Comparison of ENCODE assay signal across 28 mouse cellular contexts in genomic region chr13:111431174-111431573, GRCm38 (mm10). TPM values are rescaled to one million over a fixed set of nuclear protein-coding genes. Genes with fewer than 3 reads are reported as not detected.
DNase-seq lines count a peak whose midpoint lies in the region; ATAC-seq and TF ChIP-seq lines count a peak whose summit lies in the region.
"Had no signal": no experiment of that assay in that cellular context is flagged by ENCODE, and none has a peak within 500 bp of the region (broad histone marks: within the 10 kb centered on the region; RNA-seq: fewer than 3 reads in every experiment).

No protein-coding gene starts in this region.

- H3K4me2 ChIP-seq in kidney, embryonic 14.5 days (replicated peaks; ENCODE audit: low read depth, low read length) = no peak overlapping the region
- H3K4me2 ChIP-seq in midbrain, embryonic 14.5 days (ENCODE audit: low read length) = no peak overlapping the region
- H3K4me2 ChIP-seq: heart, embryonic 13.5 days; hindbrain, embryonic 14.5 days; limb, embryonic 13.5 days; midbrain, embryonic 13.5 days; neural tube, embryonic 12.5 days had no signal

- H3K36me3 ChIP-seq in kidney, embryonic 14.5 days (ENCODE audit: control insufficient read depth, insufficient read depth, low read length) = peaks cover 44% of the 10 kb centered on the region
- peaks cover 39% of the 10 kb centered on the region for H3K36me3 ChIP-seq in ES-Bruce4 (ENCODE audit: control insufficient read depth, insufficient read depth, low read length, poor library complexity, severe bottlenecking)
- H3K36me3 ChIP-seq in midbrain, embryonic 14.5 days (ENCODE audit: control insufficient read depth, insufficient read depth, low read length) = peaks cover 42% of the 10 kb centered on the region

- no peaks in the 10 kb centered on the region for H3K27me3 ChIP-seq in kidney, embryonic 14.5 days (ENCODE audit: control insufficient read depth, insufficient read depth, low read length)
- no peaks in the 10 kb centered on the region for H3K27me3 ChIP-seq in ES-Bruce4 (ENCODE audit: control insufficient read depth, insufficient read depth, low read length, poor library complexity, severe bottlenecking)
- no peaks in the 10 kb centered on the region for H3K27me3 ChIP-seq in midbrain, embryonic 14.5 days (ENCODE audit: control insufficient read depth, insufficient read depth, low read length)
- H3K27me3 ChIP-seq: CH12.LX; heart, embryonic 13.5 days; limb, embryonic 13.5 days; midbrain, embryonic 13.5 days; neural tube, embryonic 12.5 days; Patski had no signal

- no peaks in the 10 kb centered on the region for H3K4me1 ChIP-seq in kidney, embryonic 14.5 days (ENCODE audit: control insufficient read depth, insufficient read depth, low read length)
- peaks cover 2% of the 10 kb centered on the region for H3K4me1 ChIP-seq in ES-Bruce4 (ENCODE audit: control insufficient read depth, insufficient read depth, low read length)
- no peaks in the 10 kb centered on the region for H3K4me1 ChIP-seq in midbrain, embryonic 14.5 days (ENCODE audit: control insufficient read depth, insufficient read depth, low read length)
- H3K4me1 ChIP-seq: limb, embryonic 13.5 days; midbrain, embryonic 13.5 days; neural tube, embryonic 12.5 days had no signal

- no peaks in the 10 kb centered on the region for H3K9me3 ChIP-seq in kidney, embryonic 14.5 days (ENCODE audit: control insufficient read depth, low read length)
- H3K9me3 ChIP-seq in ES-Bruce4 (replicated peaks; ENCODE audit: control insufficient read depth, insufficient read depth, low read length, poor library complexity, severe bottlenecking) = no peaks in the 10 kb centered on the region
- no peaks in the 10 kb centered on the region for H3K9me3 ChIP-seq in midbrain, embryonic 14.5 days (ENCODE audit: control insufficient read depth, low read length)
- H3K9me3 ChIP-seq: heart, embryonic 13.5 days; limb, embryonic 13.5 days; midbrain, embryonic 13.5 days; neural tube, embryonic 12.5 days had no signal

- no peak overlapping the region for H3K4me3 ChIP-seq in kidney, embryonic 14.5 days (ENCODE audit: low read length)
- H3K4me3 ChIP-seq in ES-Bruce4 (ENCODE audit: low read depth, low read length) = no peak overlapping the region
- H3K4me3 ChIP-seq in midbrain, embryonic 14.5 days (replicated peaks; ENCODE audit: low read depth, low read length) = no peak overlapping the region
- no peak overlapping the region for H3K4me3 ChIP-seq in gastrocnemius, adult 2 months
- H3K4me3 ChIP-seq: erythroblast, embryonic 14.5 days; heart, embryonic 13.5 days; limb, embryonic 13.5 days; midbrain, embryonic 13.5 days; neural tube, embryonic 12.5 days had no signal

- intact Hi-C loops in gastrocnemius, adult 2 months (cut with DNase I) = no loop called here

- peak; percentile 44 to 78 for DNase-seq in adrenal gland, adult (ENCODE audit: inconsistent age in 2 of 2, low spot score in 1 of 2)
- DNase-seq in adrenal gland, postnatal 25 days = no peak
- DNase-seq in kidney, adult 9 months = peak; percentile 72
- peak; percentile 52 for DNase-seq in adrenal gland, postnatal 14 days
- DNase-seq in midbrain, embryonic 14.5 days = no peak
- no peak for DNase-seq in gastrocnemius, adult 2 months
- DNase-seq: cerebellum, adult 2 months; cerebellum, postnatal 14 days; gastrocnemius, postnatal 10 days; heart, postnatal 10 days; lung, adult 18-20 months; lung, postnatal 10 days; right cerebral cortex, adult 18-20 months; spleen, adult 18-20 months; thymus, postnatal 14 days had no signal

- TF ChIP-seq CTCF in ES-Bruce4 (IDR thresholded peaks at IDR 0.05; ENCODE audit: low read depth, low read length) = no peak
- TF ChIP-seq CTCF in gastrocnemius, adult 2 months (IDR thresholded peaks at IDR 0.05) = no peak

- TF ChIP-seq POLR2A in ES-Bruce4 (IDR thresholded peaks at IDR 0.05; ENCODE audit: insufficient read depth, low read length) = no peak

- H3K27ac ChIP-seq in kidney, embryonic 14.5 days (ENCODE audit: low read depth, low read length) = no peak overlapping the region
- peak overlapping the region; percentile 28; the same call in 1 of the 2 replicates for H3K27ac ChIP-seq in ES-Bruce4 (ENCODE audit: insufficient read depth, low read length)
- no peak overlapping the region for H3K27ac ChIP-seq in midbrain, embryonic 14.5 days (replicated peaks; ENCODE audit: low read depth, low read length)
- H3K27ac ChIP-seq in gastrocnemius, adult 2 months = no peak overlapping the region
- H3K27ac ChIP-seq: heart, embryonic 13.5 days; hindbrain, embryonic 14.5 days; limb, embryonic 13.5 days; macrophage; midbrain, embryonic 13.5 days; neural tube, embryonic 12.5 days had no signal

- no peak for TF ChIP-seq EP300 in ES-Bruce4 (IDR thresholded peaks at IDR 0.05; ENCODE audit: insufficient read depth, low read depth, low read length)

- 62% methylated on average over 1 of the region's 1 CpGs for WGBS in kidney, embryonic 14.5 days
- 94% methylated on average over 1 of the region's 1 CpGs for WGBS in midbrain, embryonic 14.5 days

- no peak overlapping the region for H3K9ac ChIP-seq in kidney, embryonic 14.5 days (ENCODE audit: low read depth, low read length)
- no peak overlapping the region for H3K9ac ChIP-seq in ES-Bruce4 (ENCODE audit: low read depth, poor library complexity, severe bottlenecking)
- H3K9ac ChIP-seq in midbrain, embryonic 14.5 days (replicated peaks; ENCODE audit: low read length) = no peak overlapping the region
- H3K9ac ChIP-seq: heart, embryonic 13.5 days; hindbrain, embryonic 14.5 days; limb, embryonic 13.5 days; midbrain, embryonic 13.5 days; neural tube, embryonic 12.5 days had no signal

- ATAC-seq in kidney, embryonic 14.5 days (ENCODE audit: low FRiP score, low TSS enrichment) = no peak
- ATAC-seq in midbrain, embryonic 14.5 days (ENCODE audit: low FRiP score, low TSS enrichment) = no peak
- ATAC-seq: forebrain, embryonic 16.5 days; intestine, postnatal 0 days; midbrain, embryonic 13.5 days; Patski had no signal

RNA-seq across cellular contexts. Expression of gene Gpbp1, which starts 58.7 kb away (rescaled TPM):
- total RNA-seq in adrenal gland, postnatal 25 days (2021) = 81.8 and 83.2 TPM in 2 replicates
- polyA plus RNA-seq in kidney, embryonic 14.5 days (2014; fragmentation: Nextera tagmentation; extraction: Ambion mirVana) = 72.7 and 96.3 TPM in 2 replicates
- 180 and 188 TPM in 2 replicates for polyA plus RNA-seq in ES-Bruce4 (2011; ENCODE audit: insufficient read depth, insufficient read length, low read depth, missing spikeins)
- total RNA-seq in adrenal gland, postnatal 14 days (2021) = 78.4 and 83.9 TPM in 2 replicates
- 85.2 and 127 TPM in 2 replicates for polyA plus RNA-seq in midbrain, embryonic 14.5 days (2014; fragmentation: Nextera tagmentation; extraction: Ambion mirVana)
- 10 to 100 TPM; 54.4 to 61.4 TPM for total RNA-seq in gastrocnemius, adult 2 months (2021)

Comparison
In these comparisons a context has a peak if more than half of its experiments do, and no peak if none do; other contexts are left out.
1. DNase-seq: peak in adrenal gland, adult (2 of 2), kidney, adult 9 months (single experiment) and adrenal gland, postnatal 14 days (single experiment); none in adrenal gland, postnatal 25 days (single experiment), midbrain, embryonic 14.5 days (single experiment) and gastrocnemius, adult 2 months (single experiment).